Mouse (Mus musculus): Measurements from ENCODE around the gene Gm7030. TPM values are rescaled to one million over a fixed set of nuclear protein-coding genes. Genes with fewer than 3 reads are reported as not detected.
"Not testable (repeated sequence)": the region's sequence is repeated elsewhere in the genome, so short reads cannot be mapped to it uniquely, and the experiment has no call there.

The Gm7030 gene
- polyA plus RNA-seq, 1 experiment from 2014 or later: not detected

GRCm38 (mm10) chr17:36116545-36116944, 12.7 kb downstream of the Gm7030 start:
- not testable (repeated sequence) for H3K27me3 ChIP-seq (ENCODE audit: control insufficient read depth, insufficient read depth, low read depth, low read length); H3K27ac ChIP-seq (ENCODE audit: low read length); ATAC-seq (ENCODE audit: low read depth); H3K9me3 ChIP-seq (replicated peaks; ENCODE audit: control insufficient read depth, low read length); H3K4me1 ChIP-seq (ENCODE audit: control insufficient read depth, low read depth, low read length); H3K36me3 ChIP-seq (ENCODE audit: control insufficient read depth, insufficient read depth); H3K9ac ChIP-seq (ENCODE audit: low read depth, low read length); H3K4me2 ChIP-seq (ENCODE audit: low read depth, low read length); H3K4me3 ChIP-seq (ENCODE audit: low read depth, low read length)
- WGBS (ENCODE audit: insufficient replicate concordance): 11% methylated on average over 3 of the region's 3 CpGs

GRCm38 (mm10) chr17:36113979-36114593, 15.1 kb downstream of the Gm7030 start:
- not testable (repeated sequence) for H3K9ac ChIP-seq (ENCODE audit: low read depth, low read length); H3K4me3 ChIP-seq (ENCODE audit: low read depth, low read length); H3K27ac ChIP-seq (ENCODE audit: low read length); H3K9me3 ChIP-seq (replicated peaks; ENCODE audit: control insufficient read depth, low read length); H3K36me3 ChIP-seq (ENCODE audit: control insufficient read depth, insufficient read depth); H3K4me1 ChIP-seq (ENCODE audit: control insufficient read depth, low read depth, low read length); H3K4me2 ChIP-seq (ENCODE audit: low read depth, low read length)
- H3K27me3 ChIP-seq (ENCODE audit: control insufficient read depth, insufficient read depth, low read depth, low read length): peaks cover 15% of the 10 kb centered on the region
- WGBS (ENCODE audit: insufficient replicate concordance): 15% methylated on average over 6 of the region's 6 CpGs
- ATAC-seq (ENCODE audit: low read depth): peak; percentile 58; the same call in 1 of the 2 replicates

- not testable (repeated sequence) for H3K9me3 ChIP-seq (replicated peaks; ENCODE audit: control insufficient read depth, low read length); H3K9ac ChIP-seq (ENCODE audit: low read depth, low read length); H3K27ac ChIP-seq (ENCODE audit: low read length); H3K4me1 ChIP-seq (ENCODE audit: control insufficient read depth, low read depth, low read length); H3K36me3 ChIP-seq (ENCODE audit: control insufficient read depth, insufficient read depth)
- H3K4me3 ChIP-seq (ENCODE audit: low read depth, low read length): peak overlapping the region; percentile 46
- WGBS (ENCODE audit: insufficient replicate concordance): 0% methylated on average over 10 of the region's 10 CpGs
- peak overlapping the region; percentile 61 for H3K4me2 ChIP-seq (ENCODE audit: low read depth, low read length)
- H3K27me3 ChIP-seq (ENCODE audit: control insufficient read depth, insufficient read depth, low read depth, low read length): peaks cover 15% of the 10 kb centered on the region
- ATAC-seq (ENCODE audit: low read depth): 0 out of 2 replicates have a peak, but pooled peaks have one; percentile 19
These were observed 17.7 kb downstream of the Gm7030 start for GRCm38 (mm10) chr17:36111510-36111868.

- H3K4me3 ChIP-seq (ENCODE audit: low read depth, low read length): peak overlapping the region; percentile 46
- peaks cover 15% of the 10 kb centered on the region for H3K27me3 ChIP-seq (ENCODE audit: control insufficient read depth, insufficient read depth, low read depth, low read length)
- H3K36me3 ChIP-seq (ENCODE audit: control insufficient read depth, insufficient read depth); H3K4me1 ChIP-seq (ENCODE audit: control insufficient read depth, low read depth, low read length); H3K27ac ChIP-seq (ENCODE audit: low read length); H3K9ac ChIP-seq (ENCODE audit: low read depth, low read length); H3K9me3 ChIP-seq (replicated peaks; ENCODE audit: control insufficient read depth, low read length): not testable (repeated sequence)
- 1% methylated on average over 56 of the region's 57 CpGs for WGBS (ENCODE audit: insufficient replicate concordance)
- peak overlapping the region; percentile 61 for H3K4me2 ChIP-seq (ENCODE audit: low read depth, low read length)
- peak; percentile 55; the same call in 1 of the 2 replicates for ATAC-seq (ENCODE audit: low read depth)
These were observed 18.4 kb downstream of the Gm7030 start for GRCm38 (mm10) chr17:36110641-36111509.

GRCm38 (mm10) chr17:36110129-36110528, 19.1 kb downstream of the Gm7030 start:
- not testable (repeated sequence) for H3K4me3 ChIP-seq (ENCODE audit: low read depth, low read length); H3K36me3 ChIP-seq (ENCODE audit: control insufficient read depth, insufficient read depth); H3K9me3 ChIP-seq (replicated peaks; ENCODE audit: control insufficient read depth, low read length); H3K27ac ChIP-seq (ENCODE audit: low read length); H3K4me1 ChIP-seq (ENCODE audit: control insufficient read depth, low read depth, low read length); H3K4me2 ChIP-seq (ENCODE audit: low read depth, low read length); ATAC-seq (ENCODE audit: low read depth); H3K9ac ChIP-seq (ENCODE audit: low read depth, low read length)
- H3K27me3 ChIP-seq (ENCODE audit: control insufficient read depth, insufficient read depth, low read depth, low read length): peaks cover 15% of the 10 kb centered on the region
- 43% methylated on average over 3 of the region's 3 CpGs for WGBS (ENCODE audit: insufficient replicate concordance)

- H3K27ac ChIP-seq (ENCODE audit: low read length); H3K4me3 ChIP-seq (ENCODE audit: low read depth, low read length); ATAC-seq (ENCODE audit: low read depth); H3K27me3 ChIP-seq (ENCODE audit: control insufficient read depth, insufficient read depth, low read depth, low read length); H3K36me3 ChIP-seq (ENCODE audit: control insufficient read depth, insufficient read depth); H3K4me2 ChIP-seq (ENCODE audit: low read depth, low read length); H3K9ac ChIP-seq (ENCODE audit: low read depth, low read length); H3K4me1 ChIP-seq (ENCODE audit: control insufficient read depth, low read depth, low read length); H3K9me3 ChIP-seq (replicated peaks; ENCODE audit: control insufficient read depth, low read length): not testable (repeated sequence)
- WGBS (ENCODE audit: insufficient replicate concordance): 82% methylated on average over 11 of the region's 12 CpGs
These were observed 27.1 kb downstream of the Gm7030 start for GRCm38 (mm10) chr17:36102091-36102490.

GRCm38 (mm10) chr17:36099603-36100002, 29.6 kb downstream of the Gm7030 start:
- not testable (repeated sequence) for H3K4me2 ChIP-seq (ENCODE audit: low read depth, low read length); H3K4me1 ChIP-seq (ENCODE audit: control insufficient read depth, low read depth, low read length); H3K36me3 ChIP-seq (ENCODE audit: control insufficient read depth, insufficient read depth); ATAC-seq (ENCODE audit: low read depth); H3K9ac ChIP-seq (ENCODE audit: low read depth, low read length); H3K9me3 ChIP-seq (replicated peaks; ENCODE audit: control insufficient read depth, low read length); H3K27me3 ChIP-seq (ENCODE audit: control insufficient read depth, insufficient read depth, low read depth, low read length); H3K4me3 ChIP-seq (ENCODE audit: low read depth, low read length); H3K27ac ChIP-seq (ENCODE audit: low read length)
- 43% methylated on average over 2 of the region's 2 CpGs for WGBS (ENCODE audit: insufficient replicate concordance)

- H3K9ac ChIP-seq (ENCODE audit: low read depth, low read length): no peak overlapping the region
- no peaks in the 10 kb centered on the region for H3K36me3 ChIP-seq (ENCODE audit: control insufficient read depth, insufficient read depth)
- no peaks in the 10 kb centered on the region for H3K27me3 ChIP-seq (ENCODE audit: control insufficient read depth, insufficient read depth, low read depth, low read length)
- no peak for ATAC-seq (ENCODE audit: low read depth)
- 19% methylated on average over 3 of the region's 3 CpGs for WGBS (ENCODE audit: insufficient replicate concordance)
- no peak overlapping the region for H3K27ac ChIP-seq (ENCODE audit: low read length)
- no peak overlapping the region for H3K4me3 ChIP-seq (ENCODE audit: low read depth, low read length)
- H3K9me3 ChIP-seq (replicated peaks; ENCODE audit: control insufficient read depth, low read length): no peaks in the 10 kb centered on the region
- no peaks in the 10 kb centered on the region for H3K4me1 ChIP-seq (ENCODE audit: control insufficient read depth, low read depth, low read length)
- no peak overlapping the region for H3K4me2 ChIP-seq (ENCODE audit: low read depth, low read length)
These were observed 35.3 kb downstream of the Gm7030 start for GRCm38 (mm10) chr17:36093936-36094335.

- not testable (repeated sequence) for H3K4me2 ChIP-seq (ENCODE audit: low read depth, low read length); H3K4me3 ChIP-seq (ENCODE audit: low read depth, low read length); H3K27ac ChIP-seq (ENCODE audit: low read length); H3K36me3 ChIP-seq (ENCODE audit: control insufficient read depth, insufficient read depth); H3K9ac ChIP-seq (ENCODE audit: low read depth, low read length); H3K9me3 ChIP-seq (replicated peaks; ENCODE audit: control insufficient read depth, low read length); H3K27me3 ChIP-seq (ENCODE audit: control insufficient read depth, insufficient read depth, low read depth, low read length); ATAC-seq (ENCODE audit: low read depth); H3K4me1 ChIP-seq (ENCODE audit: control insufficient read depth, low read depth, low read length)
These were observed 36.7 kb downstream of the Gm7030 start for GRCm38 (mm10) chr17:36092520-36092919.

Measured in liver, embryonic 16.5 days (tissue).